Mouse (Mus musculus): ENCODE data around the gene C1s2. TPM values are rescaled to one million over a fixed set of nuclear protein-coding genes. Genes with fewer than 3 reads are reported as not detected.

Gene C1s2
- not detected for polyA plus RNA-seq (2017; shearing (Covaris generic))

DNA sequence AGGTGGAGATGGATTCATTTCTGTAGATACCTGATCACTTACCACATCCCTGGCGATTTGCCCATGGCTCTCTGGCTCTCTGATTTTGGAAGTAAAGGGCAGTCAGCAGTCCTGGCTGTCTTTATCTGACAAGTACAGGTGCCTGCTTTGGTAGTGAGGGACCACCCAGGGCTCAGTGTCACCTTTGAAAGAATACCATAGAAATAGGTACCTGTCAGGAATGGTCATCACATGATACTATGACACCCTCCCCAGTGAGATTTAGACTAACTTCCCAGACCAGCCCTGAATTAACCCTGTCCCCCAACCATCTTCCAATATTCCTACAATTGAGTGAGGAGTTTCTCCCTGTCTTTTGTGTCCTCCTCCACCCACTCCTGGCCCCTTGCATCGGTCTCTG, at the start of gene C1s2:
TSS of gene C1s2 (minus strand) at position 101 of the 400 bp plus-strand sequence.

DNA sequence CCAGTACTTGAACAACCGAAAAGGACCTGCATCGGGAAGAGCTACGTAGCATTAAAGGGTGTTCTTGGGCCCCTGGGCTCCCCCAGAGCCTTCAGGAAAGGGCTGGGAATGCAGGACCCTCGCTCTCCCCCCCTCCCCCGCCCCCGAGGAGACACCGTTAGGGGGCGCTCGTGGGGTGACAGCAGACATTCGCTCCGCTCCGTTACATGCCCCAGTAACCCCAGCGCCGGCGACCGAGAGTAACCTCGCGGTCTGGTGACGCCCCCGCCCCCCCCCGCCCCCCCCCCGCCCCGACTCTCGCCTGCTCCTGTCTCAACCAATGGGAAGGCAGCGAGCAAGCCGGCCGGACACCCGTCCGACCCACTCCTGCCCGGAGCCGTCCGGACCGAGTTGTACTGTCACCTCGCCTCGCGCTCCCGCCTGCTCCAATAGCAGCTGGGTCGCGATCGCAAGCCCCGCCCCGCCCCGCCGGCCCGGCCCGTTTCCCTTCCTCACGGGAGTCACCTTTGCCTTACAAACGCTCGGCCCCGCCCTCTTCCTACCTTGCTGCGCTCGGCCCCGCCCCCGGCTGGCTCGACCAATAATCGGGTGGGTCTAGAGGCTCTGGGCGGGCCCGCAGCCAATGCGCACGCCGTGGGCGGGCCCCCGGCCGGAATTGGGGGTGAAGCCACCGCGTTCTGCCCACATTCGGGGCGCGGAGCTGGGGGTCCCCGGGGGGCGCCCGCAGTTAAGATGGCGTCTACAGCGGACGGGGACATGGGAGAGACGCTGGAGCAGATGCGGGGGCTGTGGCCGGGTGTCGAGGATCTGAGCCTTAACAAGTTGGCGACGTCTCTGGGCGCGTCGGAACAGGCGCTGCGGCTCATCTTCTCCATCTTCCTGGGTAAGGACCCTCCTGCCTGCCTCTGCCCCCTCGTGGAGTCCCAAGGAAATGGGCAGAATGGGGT, 26.9 kb upstream of the C1s2 start, which contains the start of gene Lpcat3:
TSS of gene Lpcat3 (plus strand) at position 551 of the 947 bp plus-strand sequence.

Other genes with a start within 250 kb of the C1s2 start
- gene Pex5, start 221.0 kb downstream of the C1s2 start, polyA plus RNA-seq (2017; shearing (Covaris generic)), result 39.0 TPM
- not detected for gene Clstn3, start 171.3 kb downstream of the C1s2 start, polyA plus RNA-seq (2017; shearing (Covaris generic))
- gene C1rl, start 143.0 kb downstream of the C1s2 start, polyA plus RNA-seq (2017; shearing (Covaris generic)), result 0.12 TPM
- not detected for gene C1ra, start 123.7 kb downstream of the C1s2 start, polyA plus RNA-seq (2017; shearing (Covaris generic))
- gene C1s1, start 93.7 kb downstream of the C1s2 start, polyA plus RNA-seq (2017; shearing (Covaris generic)), result not detected
- not detected for gene C1rb, start 65.8 kb downstream of the C1s2 start, polyA plus RNA-seq (2017; shearing (Covaris generic))
- gene Lpcat3, start 26.9 kb upstream of the C1s2 start, polyA plus RNA-seq (2017; shearing (Covaris generic)), result 24.7 TPM
- 304 TPM for gene Emg1, start 76.1 kb upstream of the C1s2 start, polyA plus RNA-seq (2017; shearing (Covaris generic))
- 134 TPM for gene Phb2, start 76.3 kb upstream of the C1s2 start, polyA plus RNA-seq (2017; shearing (Covaris generic))
- gene Ptpn6, start 102.6 kb upstream of the C1s2 start, polyA plus RNA-seq (2017; shearing (Covaris generic)), result 292 TPM
- gene Grcc10, start 105.3 kb upstream of the C1s2 start, polyA plus RNA-seq (2017; shearing (Covaris generic)), result 328 TPM
- not detected for gene Gm45234, start 119.9 kb upstream of the C1s2 start, polyA plus RNA-seq (2017; shearing (Covaris generic))
- 15.0 TPM for gene Atn1, start 120.4 kb upstream of the C1s2 start, polyA plus RNA-seq (2017; shearing (Covaris generic))
- 2.6 TPM for gene Eno2, start 133.6 kb upstream of the C1s2 start, polyA plus RNA-seq (2017; shearing (Covaris generic))
- 6.4 TPM for gene Lrrc23, start 143.6 kb upstream of the C1s2 start, polyA plus RNA-seq (2017; shearing (Covaris generic))
- 1.8 TPM for gene Spsb2, start 172.6 kb upstream of the C1s2 start, polyA plus RNA-seq (2017; shearing (Covaris generic))
- 98.4 TPM for gene Tpi1, start 178.2 kb upstream of the C1s2 start, polyA plus RNA-seq (2017; shearing (Covaris generic))
- gene Usp5, start 193.4 kb upstream of the C1s2 start, polyA plus RNA-seq (2017; shearing (Covaris generic)), result 69.2 TPM
- gene Cdca3, start 193.5 kb upstream of the C1s2 start, polyA plus RNA-seq (2017; shearing (Covaris generic)), result 3.2 TPM
- not detected for gene Gnb3, start 204.2 kb upstream of the C1s2 start, polyA plus RNA-seq (2017; shearing (Covaris generic))
- gene P3h3, start 221.7 kb upstream of the C1s2 start, polyA plus RNA-seq (2017; shearing (Covaris generic)), result not detected
- gene Gpr162, start 227.9 kb upstream of the C1s2 start, polyA plus RNA-seq (2017; shearing (Covaris generic)), result not detected